Comparison of ENCODE assay signal across 15 mouse cellular contexts in genomic region chr17:83159634-83160033, GRCm38 (mm10). TPM values are rescaled to one million over a fixed set of nuclear protein-coding genes. Genes with fewer than 3 reads are reported as not detected.
"Had no signal": no experiment of that assay in that cellular context is flagged by ENCODE, and none has a peak within 500 bp of the region (broad histone marks: within the 10 kb centered on the region; RNA-seq: fewer than 3 reads in every experiment).

No protein-coding gene starts in this region.

- H3K9ac ChIP-seq: lung, embryonic 14.5 days; midbrain, embryonic 12.5 days; midbrain, embryonic 15.5 days; neural tube, embryonic 12.5 days; stomach, embryonic 15.5 days had no signal

- ATAC-seq: midbrain, embryonic 15.5 days had no signal

- H3K4me1 ChIP-seq: midbrain, embryonic 12.5 days; midbrain, embryonic 15.5 days had no signal

- DNase-seq: lung, adult 18-20 months; lung, embryonic 14.5 days; lung, postnatal 10 days; lung, postnatal 4 days; right cerebral cortex, postnatal 14 days; thymus, adult 2 months; thymus, postnatal 25 days; thymus, postnatal 4 days had no signal

- H3K4me2 ChIP-seq: lung, embryonic 14.5 days; midbrain, embryonic 12.5 days; midbrain, embryonic 15.5 days; neural tube, embryonic 12.5 days; stomach, embryonic 15.5 days had no signal

- H3K27ac ChIP-seq: midbrain, embryonic 10.5 days; midbrain, embryonic 12.5 days; midbrain, embryonic 15.5 days; neural tube, embryonic 12.5 days; stomach, embryonic 15.5 days; stomach, postnatal 0 days had no signal

- H3K36me3 ChIP-seq: midbrain, embryonic 10.5 days; midbrain, embryonic 12.5 days; midbrain, embryonic 15.5 days; neural tube, embryonic 12.5 days; stomach, embryonic 15.5 days had no signal

- H3K9me3 ChIP-seq: midbrain, embryonic 10.5 days; midbrain, embryonic 12.5 days; midbrain, embryonic 15.5 days; neural tube, embryonic 12.5 days; stomach, embryonic 15.5 days had no signal

- H3K27me3 ChIP-seq: midbrain, embryonic 15.5 days; stomach, embryonic 15.5 days had no signal

- H3K4me3 ChIP-seq: midbrain, embryonic 10.5 days; midbrain, embryonic 12.5 days; midbrain, embryonic 15.5 days; neural tube, embryonic 12.5 days; stomach, embryonic 15.5 days had no signal

RNA-seq across cellular contexts. Expression of gene Pkdcc, which starts 55.5 kb away (rescaled TPM):
- total RNA-seq: megakaryocyte-erythroid progenitor cell, adult 5-6 weeks had no signal
